Mouse (Mus musculus): ENCODE measurements around the gene Anp32e.

The Anp32e gene

GRCm38 (mm10) chr3:95903753-95904502 lies 25.1 kb upstream of the Anp32e start:
- in situ Hi-C loops (cut with MboI, MseI) = no loop called here

- in situ Hi-C loops (cut with MboI, MseI) = no loop called here
Observed at GRCm38 (mm10) chr3:95904568-95904967, 24.5 kb upstream of the Anp32e start, which contains the start of gene Car14. Car14 (minus strand) TSS chr3:95904691.

- in situ Hi-C loops (cut with MboI, MseI) = no loop called here
Observed at GRCm38 (mm10) chr3:95905146-95905939, 23.7 kb upstream of the Anp32e start.

GRCm38 (mm10) chr3:95905940-95906492 lies 23.0 kb upstream of the Anp32e start:
- in situ Hi-C loops (cut with MboI, MseI) = no loop called here

GRCm38 (mm10) chr3:95906860-95907259 lies 22.2 kb upstream of the Anp32e start:
- in situ Hi-C loops (cut with MboI, MseI) = no loop called here

- in situ Hi-C loops (cut with MboI, MseI) = no loop called here
Observed at GRCm38 (mm10) chr3:95907613-95908012, 21.4 kb upstream of the Anp32e start.

GRCm38 (mm10) chr3:95914706-95915105 lies 14.3 kb upstream of the Anp32e start:
- in situ Hi-C loops (cut with MboI, MseI) = no loop called here

GRCm38 (mm10) chr3:95916760-95917159 lies 12.3 kb upstream of the Anp32e start:
- in situ Hi-C loops (cut with MboI, MseI) = no loop called here

- in situ Hi-C loops (cut with MboI, MseI) = loop anchor here in 1 of 2 experiments (10.0 kb wide), 1 partner anchor 566 kb away; the partner anchor contains the start of gene Setdb1
Observed at GRCm38 (mm10) chr3:95920532-95920931, 8.5 kb upstream of the Anp32e start.

GRCm38 (mm10) chr3:95923429-95923828 lies 5.6 kb upstream of the Anp32e start:
- in situ Hi-C loops (cut with MboI, MseI) = loop anchor here in 1 of 2 experiments (10.0 kb wide), 1 partner anchor 569 kb away; the partner anchor contains the start of gene Setdb1

GRCm38 (mm10) chr3:95924185-95924584 lies 4.9 kb upstream of the Anp32e start:
- in situ Hi-C loops (cut with MboI, MseI) = loop anchor here in 1 of 2 experiments (10.0 kb wide), 1 partner anchor 569 kb away; the partner anchor contains the start of gene Setdb1

- in situ Hi-C loops (cut with MboI, MseI) = loop anchor here in 1 of 2 experiments (10.0 kb wide), 1 partner anchor 570 kb away; the partner anchor contains the start of gene Setdb1
Observed at GRCm38 (mm10) chr3:95925087-95925486, 4.0 kb upstream of the Anp32e start.

GRCm38 (mm10) chr3:95928261-95928657 lies 787 bp upstream of the Anp32e start:
- in situ Hi-C loops (cut with MboI, MseI) = loop anchor here in 1 of 2 experiments (10.0 kb wide), 1 partner anchor 573 kb away; the partner anchor contains the start of gene Setdb1

GRCm38 (mm10) chr3:95929581-95930470 lies 780 bp downstream of the Anp32e start:
- in situ Hi-C loops (cut with MboI, MseI) = loop anchor here in 1 of 2 experiments (10.0 kb wide), 1 partner anchor 575 kb away; the partner anchor contains the start of gene Setdb1

GRCm38 (mm10) chr3:95930471-95930789 lies 1.4 kb downstream of the Anp32e start:
- in situ Hi-C loops (cut with MboI, MseI) = no loop called here

GRCm38 (mm10) chr3:95931471-95931870 lies 2.4 kb downstream of the Anp32e start:
- in situ Hi-C loops (cut with MboI, MseI) = no loop called here

GRCm38 (mm10) chr3:95932157-95932556 lies 3.1 kb downstream of the Anp32e start:
- in situ Hi-C loops (cut with MboI, MseI) = no loop called here

GRCm38 (mm10) chr3:95932566-95932965 lies 3.5 kb downstream of the Anp32e start:
- in situ Hi-C loops (cut with MboI, MseI) = no loop called here

- in situ Hi-C loops (cut with MboI, MseI) = no loop called here
Observed at GRCm38 (mm10) chr3:95933111-95933750, 4.2 kb downstream of the Anp32e start.

- in situ Hi-C loops (cut with MboI, MseI) = no loop called here
Observed at GRCm38 (mm10) chr3:95934448-95934847, 5.4 kb downstream of the Anp32e start.
